Mouse (Mus musculus): ENCODE data around the gene Rnf157. TPM values are rescaled to one million over a fixed set of nuclear protein-coding genes. Genes with fewer than 3 reads are reported as not detected.
A peak's percentile ranks its signal among the peaks of the same experiment; 100 is the strongest.

Rnf157 gene
- polyA plus RNA-seq, 1 experiment from 2014 or later, result 1.5 TPM

DNA sequence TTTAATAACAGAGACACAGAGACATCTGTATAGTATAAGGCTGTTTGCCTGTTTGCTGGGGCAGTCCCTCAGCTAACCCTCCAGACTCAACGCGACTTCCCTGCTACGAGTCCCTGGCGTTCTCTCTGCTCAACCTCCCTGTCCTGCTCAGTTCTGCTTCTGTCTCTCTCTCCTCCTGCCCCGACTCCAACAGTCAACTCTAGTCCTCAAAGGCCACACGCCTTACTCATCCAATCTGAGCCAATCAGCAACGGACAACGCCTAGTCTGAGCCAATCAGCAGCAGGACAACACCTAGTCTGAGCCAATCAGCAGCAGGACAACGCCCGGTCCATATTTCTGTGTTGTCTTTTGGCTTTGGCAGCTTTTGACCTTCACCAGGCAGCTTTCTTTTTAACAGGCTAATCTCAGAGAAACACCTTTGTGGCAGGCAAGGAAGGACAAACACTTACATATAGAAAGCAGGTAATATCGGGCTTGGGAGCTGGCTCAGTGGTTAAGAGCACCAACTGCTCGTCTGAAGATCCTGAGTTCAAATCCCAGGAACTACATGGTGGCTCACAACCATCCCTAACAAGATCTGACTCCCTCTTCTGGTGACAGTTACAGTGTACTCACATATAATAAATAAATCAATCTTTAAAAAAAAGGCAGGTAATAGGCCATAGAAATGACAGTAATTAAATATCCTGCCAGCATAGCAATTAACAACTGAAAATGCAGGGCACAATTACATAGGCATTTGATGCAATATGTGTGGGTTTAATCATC, 104.9 kb downstream of the Rnf157 start:
- WGBS (ENCODE audit: insufficient replicate concordance), result 86% methylated on average over 12 of the region's 12 CpGs
- no peaks in the 10 kb centered on the region for H3K9me3 ChIP-seq (ENCODE audit: low read length)
- peak; percentile 63 for ATAC-seq
- H3K4me2 ChIP-seq (ENCODE audit: low read depth, low read length), result no peak overlapping the region
- peaks cover 17% of the 10 kb centered on the region for H3K36me3 ChIP-seq (replicated peaks; ENCODE audit: insufficient read depth, low read length)
- no peak for DNase-seq
- no peaks in the 10 kb centered on the region for H3K27me3 ChIP-seq (ENCODE audit: insufficient read depth, low read length)
- no peak overlapping the region for H3K27ac ChIP-seq (ENCODE audit: low read depth)
- peaks cover 14% of the 10 kb centered on the region for H3K4me1 ChIP-seq (ENCODE audit: insufficient read depth)
- no peak overlapping the region for H3K9ac ChIP-seq (replicated peaks)
- TF ChIP-seq EP300 (IDR thresholded peaks at IDR 0.05; ENCODE audit: low read depth) (no peak), CTCF (IDR thresholded peaks at IDR 0.05; ENCODE audit: low read depth) (no peak)
- H3K4me3 ChIP-seq (ENCODE audit: low read depth, low read length), result no peak overlapping the region

DNA sequence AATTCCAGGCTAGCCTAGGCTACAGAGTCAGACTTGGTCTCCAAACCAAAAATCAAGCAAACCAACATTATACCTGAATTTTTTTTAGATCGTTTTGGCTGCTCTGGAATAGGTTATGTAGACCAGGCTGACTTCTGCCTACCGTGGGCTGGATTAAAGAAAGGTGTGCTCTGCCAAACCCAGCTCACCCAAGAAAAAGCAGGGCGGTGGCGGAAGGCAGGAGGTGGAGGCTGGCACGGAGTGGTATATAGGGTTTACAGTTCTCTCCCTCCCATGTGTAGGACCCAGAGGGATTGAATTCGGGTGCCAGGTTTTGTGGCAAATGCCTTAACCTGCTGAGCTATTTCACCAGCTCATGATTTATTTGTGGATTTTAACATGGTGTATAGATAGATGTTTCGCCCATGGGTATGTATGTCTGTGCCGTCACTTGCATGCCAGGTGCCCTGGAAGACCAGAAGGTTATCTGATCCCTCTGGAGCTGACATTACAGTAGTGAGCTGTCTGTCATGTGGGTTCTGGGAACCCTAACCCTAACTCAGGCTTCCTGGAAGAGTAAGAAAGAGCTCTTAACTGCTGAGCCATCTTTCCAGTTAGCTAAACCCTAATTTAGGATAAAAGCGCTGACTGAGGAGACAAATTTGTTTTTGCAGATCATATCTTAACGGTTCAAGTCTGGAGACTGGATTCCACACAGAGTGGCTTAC, 105.7 kb downstream of the Rnf157 start, which contains the start of gene Exoc7:
TSS of gene Exoc7 (minus strand) at position 215 of the 707 bp plus-strand sequence.
- Histone ChIP-seq H3K4me2 (ENCODE audit: low read depth, low read length) (peak within 1 kb of the TSS; percentile 81), H3K9ac (replicated peaks) (peak within 1 kb of the TSS; percentile 72), H3K27me3 (ENCODE audit: insufficient read depth, low read length) (no peaks in the 10 kb centered on the region), H3K9me3 (ENCODE audit: low read length) (no peaks in the 10 kb centered on the region), H3K4me3 (ENCODE audit: low read depth, low read length) (peak within 1 kb of the TSS; percentile 77), H3K4me1 (ENCODE audit: insufficient read depth) (peaks cover 14% of the 10 kb centered on the region), H3K36me3 (replicated peaks; ENCODE audit: insufficient read depth, low read length) (peaks cover 24% of the 10 kb centered on the region), H3K27ac (ENCODE audit: low read depth) (peak within 1 kb of the TSS; percentile 49)
- ATAC-seq (no peak), DNase-seq (no peak)
- 74% methylated on average over 10 of the region's 10 CpGs for WGBS (ENCODE audit: insufficient replicate concordance)
- TF ChIP-seq EP300 (IDR thresholded peaks at IDR 0.05; ENCODE audit: low read depth), result no peak
- no peak for TF ChIP-seq CTCF (IDR thresholded peaks at IDR 0.05; ENCODE audit: low read depth)

DNA sequence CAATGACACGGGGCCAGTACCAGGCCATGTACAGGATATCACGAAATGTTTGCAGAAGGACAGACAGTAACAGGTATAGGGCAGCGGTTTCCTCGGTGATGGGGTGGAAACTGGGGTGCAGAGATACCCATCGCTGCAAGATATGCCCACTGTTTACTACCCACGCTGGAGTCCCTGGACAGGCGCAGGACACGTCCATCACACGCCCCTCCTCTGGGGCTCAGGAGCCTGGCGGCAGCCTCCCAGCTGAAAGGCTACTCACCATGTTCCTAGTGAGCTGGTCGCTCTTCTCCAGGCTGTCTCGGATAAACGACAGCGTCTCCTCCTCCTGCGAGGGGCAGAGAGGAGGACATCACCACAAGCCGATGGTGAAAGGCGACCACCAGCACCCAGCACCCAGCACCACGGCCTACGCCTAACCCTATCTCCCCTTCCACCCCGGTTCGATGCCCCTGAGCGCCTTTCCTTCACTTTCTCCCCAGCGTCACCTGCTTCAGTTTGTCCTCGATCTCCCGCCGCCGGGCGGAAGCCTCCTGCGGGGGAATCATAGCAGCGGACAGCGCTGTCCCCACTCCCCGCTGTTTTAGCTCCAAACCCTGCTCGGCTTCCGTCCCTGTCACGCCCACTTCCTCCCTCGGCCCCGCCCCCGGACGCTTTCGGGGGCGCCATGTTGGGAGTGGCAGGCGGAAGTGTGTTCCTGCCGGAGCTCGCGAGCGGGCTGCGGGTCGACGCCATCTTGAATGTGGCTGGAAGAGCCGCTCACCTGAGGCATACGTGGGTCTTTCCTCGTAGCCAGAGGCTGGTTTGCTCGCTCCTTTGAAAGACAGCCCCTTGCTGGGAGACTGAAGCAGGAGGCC, 106.5 kb downstream of the Rnf157 start:
- H3K9me3 ChIP-seq (ENCODE audit: low read length), result no peaks in the 10 kb centered on the region
- H3K9ac ChIP-seq (replicated peaks), result peak overlapping the region; percentile 72
- no peaks in the 10 kb centered on the region for H3K27me3 ChIP-seq (ENCODE audit: insufficient read depth, low read length)
- H3K4me3 ChIP-seq (ENCODE audit: low read depth, low read length), result peak overlapping the region; percentile 77
- under 1% methylated on average over 46 of the region's 53 CpGs for WGBS (ENCODE audit: insufficient replicate concordance)
- H3K36me3 ChIP-seq (replicated peaks; ENCODE audit: insufficient read depth, low read length), result peaks cover 26% of the 10 kb centered on the region
- DNase-seq (peak; percentile 98), ATAC-seq (peak; percentile 90)
- TF ChIP-seq CTCF (IDR thresholded peaks at IDR 0.05; ENCODE audit: low read depth) (no peak), EP300 (IDR thresholded peaks at IDR 0.05; ENCODE audit: low read depth) (peak; percentile 72; the same call in 1 of the 2 replicates)
- H3K4me2 ChIP-seq (ENCODE audit: low read depth, low read length), result peak overlapping the region; percentile 81
- peak overlapping the region; percentile 49 for H3K27ac ChIP-seq (ENCODE audit: low read depth)
- H3K4me1 ChIP-seq (ENCODE audit: insufficient read depth), result peaks cover 14% of the 10 kb centered on the region

DNA sequence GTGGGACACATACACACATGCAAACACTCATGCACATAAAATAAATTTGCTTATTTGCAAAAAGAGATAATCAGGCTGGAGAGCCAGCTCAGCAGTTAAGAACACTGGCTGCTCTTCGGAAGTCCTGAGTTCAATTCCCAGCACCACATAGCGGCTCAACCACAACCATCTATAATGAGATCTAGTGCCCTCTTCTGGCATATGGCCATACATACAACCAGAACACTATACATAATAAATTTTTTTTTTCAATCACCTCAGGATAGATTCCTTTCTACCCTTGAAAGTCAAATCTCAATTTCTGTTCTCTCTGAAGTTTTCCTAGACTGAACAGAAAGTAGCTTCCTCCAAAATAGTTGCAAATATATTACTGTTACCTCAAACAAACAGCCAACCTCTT, 107.4 kb downstream of the Rnf157 start:
- Histone ChIP-seq H3K4me2 (ENCODE audit: low read depth, low read length) (peak overlapping the region; percentile 81; the same call in 1 of the 2 replicates), H3K4me3 (ENCODE audit: low read depth, low read length) (peak overlapping the region; percentile 77), H3K27me3 (ENCODE audit: insufficient read depth, low read length) (no peaks in the 10 kb centered on the region), H3K27ac (ENCODE audit: low read depth) (no peak overlapping the region), H3K4me1 (ENCODE audit: insufficient read depth) (peaks cover 14% of the 10 kb centered on the region), H3K9ac (replicated peaks) (peak overlapping the region; percentile 72; the same call in 1 of the 2 replicates), H3K36me3 (replicated peaks; ENCODE audit: insufficient read depth, low read length) (peaks cover 34% of the 10 kb centered on the region), H3K9me3 (ENCODE audit: low read length) (no peaks in the 10 kb centered on the region)
- ATAC-seq (no peak), DNase-seq (no peak)
- WGBS (ENCODE audit: insufficient replicate concordance), result 89% methylated on average over 2 of the region's 2 CpGs
- TF ChIP-seq EP300 (IDR thresholded peaks at IDR 0.05; ENCODE audit: low read depth) (no peak), CTCF (IDR thresholded peaks at IDR 0.05; ENCODE audit: low read depth) (peak; percentile 23; the same call in 1 of the 2 replicates)

DNA sequence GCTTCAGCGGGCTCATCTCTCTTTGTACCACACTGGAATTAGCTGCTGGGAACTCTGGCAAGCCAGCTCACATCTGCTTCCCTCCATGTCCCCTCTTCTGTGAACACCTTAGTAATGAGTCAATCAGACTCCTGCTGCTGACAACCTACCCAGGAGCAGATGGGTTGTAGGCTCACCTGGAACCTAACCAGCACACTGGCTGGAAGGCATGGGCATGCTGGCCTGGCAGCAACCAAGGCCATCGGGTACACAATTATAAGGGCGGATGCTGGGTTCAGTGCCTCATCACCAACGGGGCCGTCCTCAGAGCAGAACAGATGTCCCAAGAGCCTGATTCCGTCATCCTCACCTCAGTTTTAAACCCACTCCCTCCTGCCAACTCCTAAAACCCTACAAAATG, 114.2 kb downstream of the Rnf157 start:
- H3K36me3 ChIP-seq (replicated peaks; ENCODE audit: insufficient read depth, low read length), result peaks cover 57% of the 10 kb centered on the region
- WGBS (ENCODE audit: insufficient replicate concordance), result 89% methylated on average over 6 of the region's 6 CpGs

More for the DNA sequence above, 114.2 kb downstream of the Rnf157 start:
- Histone ChIP-seq H3K9me3 (ENCODE audit: low read length) (no peaks in the 10 kb centered on the region), H3K4me2 (ENCODE audit: low read depth, low read length) (no peak overlapping the region), H3K27me3 (ENCODE audit: insufficient read depth, low read length) (no peaks in the 10 kb centered on the region), H3K4me3 (ENCODE audit: low read depth, low read length) (no peak overlapping the region), H3K9ac (replicated peaks) (no peak overlapping the region), H3K4me1 (ENCODE audit: insufficient read depth) (no peaks in the 10 kb centered on the region), H3K27ac (ENCODE audit: low read depth) (no peak overlapping the region)
- DNase-seq, result no peak
- ATAC-seq, result no peak
- TF ChIP-seq EP300 (IDR thresholded peaks at IDR 0.05; ENCODE audit: low read depth) (no peak), CTCF (IDR thresholded peaks at IDR 0.05; ENCODE audit: low read depth) (no peak)

All from liver, postnatal 0 days (tissue).